Mouse (Mus musculus) heart, embryonic 13.5 days (tissue): ENCODE data around the gene Timm10. TPM values are rescaled to one million over a fixed set of nuclear protein-coding genes. Genes with fewer than 3 reads are reported as not detected.

Source experiments
- ATAC-seq: fragments of 200-750 bp; cut with Nextera tagmentation; 2 replicates; pipeline ENCODE4 v1.8.0; 2017; ENCODE audit warnings: moderate TSS enrichment; ENCODE audit not compliant: insufficient number of reproducible peaks, low FRiP score, low TSS enrichment; ENCODE audit errors: extremely low read depth
- H3K27ac ChIP-seq: fragments of 300-500 bp; sonication (generic); replicated peaks from 2 replicates; pipeline ENCODE4 v1.5.1; 2015; ENCODE audit warnings: moderate library complexity, mild to moderate bottlenecking, inconsistent platforms
- H3K27me3 ChIP-seq: fragments of 300-500 bp; sonication (generic); replicated peaks from 2 replicates; pipeline ENCODE4 v1.6.1; 2015; ENCODE audit warnings: mild to moderate bottlenecking, inconsistent platforms
- H3K36me3 ChIP-seq: fragments of 300-500 bp; sonication (generic); 2 replicates; pipeline ENCODE4 v1.6.1; 2015; ENCODE audit warnings: mild to moderate bottlenecking, inconsistent platforms
- H3K4me1 ChIP-seq: fragments of 300-500 bp; sonication (generic); 2 replicates; pipeline ENCODE4 v1.6.1; 2015; ENCODE audit warnings: inconsistent platforms
- H3K4me2 ChIP-seq: fragments of 300-500 bp; sonication (generic); 2 replicates; pipeline ENCODE4 v1.6.1; 2015; ENCODE audit warnings: inconsistent platforms, mild to moderate bottlenecking, moderate library complexity
- H3K4me3 ChIP-seq: fragments of 300-500 bp; sonication (generic); 2 replicates; pipeline ENCODE4 v1.5.1; 2015; ENCODE audit warnings: moderate library complexity, mild to moderate bottlenecking, inconsistent platforms
- H3K9ac ChIP-seq: fragments of 300-500 bp; sonication (generic); 2 replicates; pipeline ENCODE4 v1.6.1; 2015; ENCODE audit warnings: inconsistent platforms, mild to moderate bottlenecking, moderate library complexity
- H3K9me3 ChIP-seq: fragments of 300-500 bp; sonication (generic); 2 replicates; pipeline ENCODE4 v1.6.1; 2016; ENCODE audit warnings: inconsistent platforms
- WGBS: fragments of 180-500 bp; shearing (Covaris S2); methylation state at CpG from one replicate; pipeline ENCODE4 v1.1.7; 2015; ENCODE audit warnings: mixed read lengths; 5-methylcytosine and 5-hydroxymethylcytosine counted together
- polyA plus RNA-seq: library from polyadenylated mRNA; unstranded; fragments of >200 nt; fragmentation: Nextera tagmentation; extraction: Ambion mirVana; gene quantifications from 2 replicates; pipeline ENCODE4 v1.2.1, GENCODE M21; 2015

The Timm10 gene
- polyA plus RNA-seq, 1 experiment from 2014 or later: 72.3 TPM

GRCm38 (mm10) chr2:84819861-84820260 is 6.9 kb upstream of the Timm10 start:
- no peaks in the 10 kb centered on the region; the same call in 1 of the 2 replicates for H3K27me3 ChIP-seq
- no peak overlapping the region; the same call in 1 of the 2 replicates for H3K4me2 ChIP-seq
- no peaks in the 10 kb centered on the region for H3K36me3 ChIP-seq
- no peak for ATAC-seq
- H3K27ac ChIP-seq: peak overlapping the region; percentile 81
- WGBS: 34% methylated on average over 3 of the region's 3 CpGs
- H3K4me3 ChIP-seq: no peak overlapping the region
- peaks cover 24% of the 10 kb centered on the region for H3K4me1 ChIP-seq
- no peaks in the 10 kb centered on the region for H3K9me3 ChIP-seq
- H3K9ac ChIP-seq: 0 out of 2 replicates have a peak overlapping the region, but pooled peaks have one; percentile 14

- Histone ChIP-seq H3K27me3 (no peaks in the 10 kb centered on the region; the same call in 1 of the 2 replicates), H3K4me3 (no peak within 1 kb of the TSS), H3K9ac (no peak within 1 kb of the TSS), H3K27ac (peak within 1 kb of the TSS; percentile 56; the same call in 1 of the 2 replicates), H3K9me3 (no peaks in the 10 kb centered on the region), H3K4me1 (peaks cover 31% of the 10 kb centered on the region), H3K4me2 (no peak within 1 kb of the TSS), H3K36me3 (no peaks in the 10 kb centered on the region)
- ATAC-seq: no peak
- 51% methylated on average over 13 of the region's 13 CpGs for WGBS
These were observed 4.2 kb upstream of the Timm10 start, which contains the start of gene Smtnl1 for GRCm38 (mm10) chr2:84822552-84822951. Smtnl1 (minus strand) TSS chr2:84822652.

GRCm38 (mm10) chr2:84823237-84823636 is 3.6 kb upstream of the Timm10 start:
- Histone ChIP-seq H3K4me2 (no peak overlapping the region), H3K36me3 (peaks cover under 1% of the 10 kb centered on the region; the same call in 1 of the 2 replicates), H3K27ac (peak overlapping the region; percentile 56; the same call in 1 of the 2 replicates), H3K4me1 (peaks cover 37% of the 10 kb centered on the region), H3K9ac (no peak overlapping the region), H3K27me3 (no peaks in the 10 kb centered on the region; the same call in 1 of the 2 replicates), H3K9me3 (no peaks in the 10 kb centered on the region), H3K4me3 (no peak overlapping the region)
- no peak for ATAC-seq
- 15% methylated on average over 2 of the region's 2 CpGs for WGBS

GRCm38 (mm10) chr2:84827283-84827920 is 605 bp downstream of the Timm10 start:
- Histone ChIP-seq H3K4me3 (peak overlapping the region; percentile 90), H3K9me3 (no peaks in the 10 kb centered on the region), H3K9ac (peak overlapping the region; percentile 92), H3K27me3 (no peaks in the 10 kb centered on the region), H3K36me3 (peaks cover 25% of the 10 kb centered on the region), H3K4me2 (peak overlapping the region; percentile 96), H3K27ac (peak overlapping the region; percentile 83), H3K4me1 (peaks cover 31% of the 10 kb centered on the region)
- WGBS: under 1% methylated on average over 29 of the region's 29 CpGs
- ATAC-seq: peak; percentile 55

DNA sequence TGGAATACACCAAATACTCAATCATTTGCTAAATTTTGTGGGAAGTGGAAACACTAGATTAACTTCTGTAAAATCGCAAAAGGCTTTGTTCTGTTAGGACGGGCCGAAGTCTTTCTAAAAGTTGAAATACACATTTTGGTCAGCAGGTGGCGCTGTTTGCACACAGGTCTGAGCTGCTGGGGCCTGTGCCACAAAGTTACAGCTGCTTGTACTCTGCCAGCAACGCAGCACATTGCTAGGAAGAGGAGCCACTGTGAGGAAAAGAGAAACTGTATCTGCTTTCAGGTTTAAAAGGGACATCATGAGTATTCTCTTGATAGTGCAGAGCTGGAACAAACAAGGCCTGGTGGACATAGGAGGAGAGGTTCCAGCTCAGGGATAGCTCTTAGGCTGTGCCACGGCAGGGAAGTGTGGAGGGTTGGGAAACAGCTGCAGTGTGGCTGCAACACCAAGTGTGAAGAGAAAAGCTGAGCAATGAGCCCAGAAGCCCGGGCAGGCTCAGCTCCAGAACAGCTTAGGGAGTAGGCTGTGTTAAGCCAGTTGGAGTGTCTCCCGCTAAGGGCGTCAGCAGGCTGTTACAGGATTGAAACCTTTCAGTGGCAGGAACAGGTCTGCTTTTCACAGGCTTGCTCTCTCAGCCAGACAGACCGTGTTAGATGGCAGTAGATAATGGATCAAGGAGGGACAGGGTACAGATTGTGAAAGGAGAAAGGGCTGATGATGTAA is 5.0 kb downstream of the Timm10 start:
- Histone ChIP-seq H3K9me3 (no peaks in the 10 kb centered on the region), H3K27me3 (0 out of 2 replicates have a peak, but pooled peaks cover 10% of the 10 kb centered on the region), H3K4me3 (no peak overlapping the region), H3K27ac (peak overlapping the region; percentile 59; the same call in 1 of the 2 replicates), H3K4me2 (no peak overlapping the region), H3K36me3 (peaks cover 25% of the 10 kb centered on the region), H3K9ac (peak overlapping the region; percentile 67), H3K4me1 (peaks cover 16% of the 10 kb centered on the region)
- whole genome bisulfite sequencing: 26% methylated on average over 10 of the region's 10 CpGs
- ATAC-seq: no peak

DNA sequence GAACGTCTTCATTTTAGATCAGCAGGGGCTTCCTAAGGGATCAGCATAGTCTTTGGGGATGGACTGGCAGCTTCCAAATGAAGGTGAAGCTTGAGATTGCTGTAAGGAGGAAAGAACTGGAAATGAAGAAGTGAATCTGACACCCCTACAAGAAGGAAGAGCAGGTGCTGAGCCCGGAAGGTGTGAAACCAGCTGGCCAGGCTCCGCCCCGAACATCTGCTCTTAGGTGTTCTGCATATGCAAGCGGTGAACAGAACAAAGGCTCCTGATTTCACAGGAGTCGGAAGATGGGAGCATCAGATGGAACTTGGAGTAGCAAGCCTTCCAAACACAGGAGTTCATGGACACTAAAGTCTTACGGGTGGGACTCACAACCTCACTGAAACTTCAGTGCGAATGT is 10.3 kb downstream of the Timm10 start:
- peaks cover 33% of the 10 kb centered on the region for H3K4me1 ChIP-seq
- no peaks in the 10 kb centered on the region for H3K9me3 ChIP-seq
- H3K4me3 ChIP-seq: no peak overlapping the region
- H3K4me2 ChIP-seq: no peak overlapping the region
- H3K36me3 ChIP-seq: no peaks in the 10 kb centered on the region
- H3K27ac ChIP-seq: no peak overlapping the region
- ATAC-seq: no peak
- H3K27me3 ChIP-seq: peaks cover 26% of the 10 kb centered on the region; the same call in 1 of the 2 replicates
- H3K9ac ChIP-seq: no peak overlapping the region
- WGBS: 57% methylated on average over 8 of the region's 8 CpGs

DNA sequence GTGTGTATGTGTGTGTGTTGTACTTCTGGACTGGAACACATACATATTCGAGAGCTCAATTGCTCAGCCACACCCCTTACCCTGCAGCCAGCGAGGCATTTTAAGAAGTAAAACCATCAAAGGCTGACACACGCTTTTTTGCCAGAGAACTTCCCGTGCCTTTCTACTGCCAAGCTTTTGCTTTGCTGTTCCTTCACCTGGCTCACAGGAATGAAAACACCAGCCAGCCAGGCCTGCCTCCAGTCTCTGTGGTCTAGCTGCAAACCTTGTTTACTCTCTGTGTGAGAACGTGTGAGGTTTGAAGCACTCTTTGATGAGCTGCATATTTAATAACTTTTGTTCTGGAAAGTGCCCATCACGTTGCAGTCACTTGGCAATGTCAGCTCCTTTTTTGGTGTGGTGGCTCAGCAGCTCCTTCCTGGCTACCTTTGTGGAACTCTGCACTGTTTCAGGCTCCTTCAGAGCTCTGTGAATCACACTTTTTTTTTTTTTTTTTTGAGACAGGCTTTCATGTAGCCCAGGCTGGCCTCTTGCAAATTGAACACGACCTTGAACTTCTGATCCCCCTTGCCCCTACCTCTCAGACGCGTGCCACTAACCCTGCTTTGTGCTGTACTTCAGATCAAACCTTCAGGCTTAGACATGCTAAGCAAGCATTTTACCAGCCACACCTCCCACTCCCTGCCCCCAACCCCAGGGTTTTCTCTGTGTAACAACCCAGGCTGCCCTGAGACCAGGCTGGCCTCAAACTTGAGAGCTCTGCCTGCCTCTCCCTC is 11.2 kb downstream of the Timm10 start:
- Histone ChIP-seq H3K4me2 (peak overlapping the region; percentile 79), H3K9ac (no peak overlapping the region), H3K27me3 (peaks cover 26% of the 10 kb centered on the region; the same call in 1 of the 2 replicates), H3K4me1 (peaks cover 38% of the 10 kb centered on the region), H3K9me3 (no peaks in the 10 kb centered on the region), H3K4me3 (0 out of 2 replicates have a peak overlapping the region, but pooled peaks have one; percentile 74), H3K27ac (no peak overlapping the region), H3K36me3 (no peaks in the 10 kb centered on the region)
- ATAC-seq: no peak
- WGBS: 32% methylated on average over 9 of the region's 9 CpGs

- H3K36me3 ChIP-seq: no peaks in the 10 kb centered on the region
- peak within 1 kb of the TSS; percentile 94 for H3K27ac ChIP-seq
- peak within 1 kb of the TSS; percentile 74 for H3K4me3 ChIP-seq
- 22% methylated on average over 10 of the region's 10 CpGs for WGBS
- no peaks in the 10 kb centered on the region for H3K9me3 ChIP-seq
- no peak for ATAC-seq
- peaks cover 26% of the 10 kb centered on the region; the same call in 1 of the 2 replicates for H3K27me3 ChIP-seq
- peak within 1 kb of the TSS; percentile 79 for H3K4me2 ChIP-seq
- peaks cover 43% of the 10 kb centered on the region for H3K4me1 ChIP-seq
- peak within 1 kb of the TSS; percentile 89 for H3K9ac ChIP-seq
These were observed 11.8 kb downstream of the Timm10 start, which contains the start of gene Slc43a1 for GRCm38 (mm10) chr2:84838593-84838949. Slc43a1 (plus strand) TSS chr2:84838850.

GRCm38 (mm10) chr2:84838993-84839980 is 12.5 kb downstream of the Timm10 start:
- Histone ChIP-seq H3K4me2 (peak overlapping the region; percentile 79), H3K4me3 (peak overlapping the region; percentile 74), H3K27me3 (peaks cover 26% of the 10 kb centered on the region; the same call in 1 of the 2 replicates), H3K9ac (peak overlapping the region; percentile 89), H3K4me1 (peaks cover 49% of the 10 kb centered on the region), H3K9me3 (no peaks in the 10 kb centered on the region), H3K27ac (peak overlapping the region; percentile 94), H3K36me3 (no peaks in the 10 kb centered on the region)
- WGBS: under 1% methylated on average over 47 of the region's 47 CpGs
- ATAC-seq: 0 out of 2 replicates have a peak, but pooled peaks have one; percentile 15
